Mouse (Mus musculus): ENCODE data around the gene Slc25a51.

The Slc25a51 gene

GRCm38 (mm10) chr4:45408427-45409132 is at the start of gene Slc25a51:
TSS of gene Slc25a51 (minus strand) at chr4:45408766.
- peak; percentile 90 to 92 for DNase-seq (ENCODE audit: low spot score in 2 of 2)

- no peak for DNase-seq (ENCODE audit: low spot score in 2 of 2)
These were observed 49.0 kb upstream of the Slc25a51 start for GRCm38 (mm10) chr4:45457543-45457942.

GRCm38 (mm10) chr4:45455001-45455400 is 46.4 kb upstream of the Slc25a51 start:
- no peak for DNase-seq (ENCODE audit: low spot score in 2 of 2)

GRCm38 (mm10) chr4:45453271-45453851 is 44.8 kb upstream of the Slc25a51 start:
- DNase-seq (ENCODE audit: low spot score in 2 of 2): no peak

GRCm38 (mm10) chr4:45452569-45453111 is 44.1 kb upstream of the Slc25a51 start:
- peak; percentile 19 to 42 for DNase-seq (ENCODE audit: low spot score in 2 of 2)

GRCm38 (mm10) chr4:45449012-45449411 is 40.4 kb upstream of the Slc25a51 start:
- DNase-seq (ENCODE audit: low spot score in 2 of 2): no peak

- DNase-seq (ENCODE audit: low spot score in 2 of 2): no peak
These were observed 39.9 kb upstream of the Slc25a51 start for GRCm38 (mm10) chr4:45448481-45448880.

- no peak for DNase-seq (ENCODE audit: low spot score in 2 of 2)
These were observed 38.6 kb upstream of the Slc25a51 start for GRCm38 (mm10) chr4:45447196-45447595.

GRCm38 (mm10) chr4:45445235-45445634 is 36.7 kb upstream of the Slc25a51 start:
- no peak for DNase-seq (ENCODE audit: low spot score in 2 of 2)

GRCm38 (mm10) chr4:45444813-45445212 is 36.2 kb upstream of the Slc25a51 start:
- DNase-seq (ENCODE audit: low spot score in 2 of 2): no peak

- DNase-seq (ENCODE audit: low spot score in 2 of 2): no peak
These were observed 35.1 kb upstream of the Slc25a51 start for GRCm38 (mm10) chr4:45443652-45444051.

GRCm38 (mm10) chr4:45442237-45442636 is 33.7 kb upstream of the Slc25a51 start:
- DNase-seq (ENCODE audit: low spot score in 2 of 2): peak in 1 of 2 experiments; percentile 23

- DNase-seq (ENCODE audit: low spot score in 2 of 2): no peak
These were observed 33.2 kb upstream of the Slc25a51 start for GRCm38 (mm10) chr4:45441778-45442177.

GRCm38 (mm10) chr4:45439281-45439680 is 30.7 kb upstream of the Slc25a51 start:
- no peak for DNase-seq (ENCODE audit: low spot score in 2 of 2)

- DNase-seq (ENCODE audit: low spot score in 2 of 2): no peak
These were observed 28.4 kb upstream of the Slc25a51 start for GRCm38 (mm10) chr4:45437010-45437409.

GRCm38 (mm10) chr4:45436383-45436913 is 27.9 kb upstream of the Slc25a51 start:
- no peak for DNase-seq (ENCODE audit: low spot score in 2 of 2)

- DNase-seq (ENCODE audit: low spot score in 2 of 2): no peak
These were observed 27.3 kb upstream of the Slc25a51 start for GRCm38 (mm10) chr4:45435899-45436298.

- DNase-seq (ENCODE audit: low spot score in 2 of 2): no peak
These were observed 26.1 kb upstream of the Slc25a51 start for GRCm38 (mm10) chr4:45434681-45435080.

GRCm38 (mm10) chr4:45434071-45434470 is 25.5 kb upstream of the Slc25a51 start:
- DNase-seq (ENCODE audit: low spot score in 2 of 2): no peak

GRCm38 (mm10) chr4:45431806-45432205 is 23.2 kb upstream of the Slc25a51 start:
- DNase-seq (ENCODE audit: low spot score in 2 of 2): no peak

GRCm38 (mm10) chr4:45431316-45431715 is 22.8 kb upstream of the Slc25a51 start:
- DNase-seq (ENCODE audit: low spot score in 2 of 2): no peak

GRCm38 (mm10) chr4:45429451-45429850 is 20.9 kb upstream of the Slc25a51 start:
- DNase-seq (ENCODE audit: low spot score in 2 of 2): no peak
